Mouse (Mus musculus): ENCODE measurements around the gene Fah. TPM values are rescaled to one million over a fixed set of nuclear protein-coding genes. Genes with fewer than 3 reads are reported as not detected.

Gene Fah
- total RNA-seq, 2 experiments from 2014 or later, result 20.7 to 21.0 TPM

GRCm38 (mm10) chr7:84587101-84587783, 19.3 kb downstream of the Fah start:
- TF ChIP-seq CTCF (conservative IDR thresholded peaks at IDR 0.05), result no peak
- Histone ChIP-seq H3K4me3 (no peak overlapping the region), H3K27ac (no peak overlapping the region)
- no peak for DNase-seq (ENCODE audit: low spot score in 2 of 2)

- no peak overlapping the region for H3K4me3 ChIP-seq
- no peak for DNase-seq (ENCODE audit: low spot score in 2 of 2)
- H3K27ac ChIP-seq, result no peak overlapping the region
These were observed 20.0 kb downstream of the Fah start for GRCm38 (mm10) chr7:84586360-84587100.

GRCm38 (mm10) chr7:84585086-84585485, 21.4 kb downstream of the Fah start:
- Histone ChIP-seq H3K4me3 (no peak overlapping the region), H3K27ac (no peak overlapping the region)
- DNase-seq (ENCODE audit: low spot score in 2 of 2), result no peak
- TF ChIP-seq CTCF (conservative IDR thresholded peaks at IDR 0.05), result no peak

More at GRCm38 (mm10) chr7:84586360-84587100, 20.0 kb downstream of the Fah start:
- TF ChIP-seq CTCF (conservative IDR thresholded peaks at IDR 0.05), result no peak

GRCm38 (mm10) chr7:84579769-84580168, 26.8 kb downstream of the Fah start:
- DNase-seq (ENCODE audit: low spot score in 2 of 2), result no peak
- Histone ChIP-seq H3K27ac (peak overlapping the region; percentile 57; the same call in 1 of the 2 replicates), H3K4me3 (no peak overlapping the region)
- TF ChIP-seq CTCF (conservative IDR thresholded peaks at IDR 0.05), result no peak

- Histone ChIP-seq H3K27ac (peak overlapping the region; percentile 83), H3K4me3 (no peak overlapping the region)
- no peak for TF ChIP-seq CTCF (conservative IDR thresholded peaks at IDR 0.05)
- DNase-seq (ENCODE audit: low spot score in 2 of 2), result peak; percentile 59 to 62
These were observed 27.7 kb downstream of the Fah start for GRCm38 (mm10) chr7:84578841-84579240.

- no peak overlapping the region for H3K4me3 ChIP-seq
- peak overlapping the region; percentile 52; the same call in 1 of the 2 replicates for H3K27ac ChIP-seq
- DNase-seq (ENCODE audit: low spot score in 2 of 2), result no peak
- TF ChIP-seq CTCF (conservative IDR thresholded peaks at IDR 0.05), result no peak
These were observed 29.5 kb downstream of the Fah start for GRCm38 (mm10) chr7:84577034-84577433.

GRCm38 (mm10) chr7:84566200-84566599, 40.3 kb downstream of the Fah start:
- DNase-seq (ENCODE audit: low spot score in 2 of 2), result no peak
- Histone ChIP-seq H3K4me3 (no peak overlapping the region), H3K27ac (no peak overlapping the region)
- no peak for TF ChIP-seq CTCF (conservative IDR thresholded peaks at IDR 0.05)

- no peak for DNase-seq (ENCODE audit: low spot score in 2 of 2)
- Histone ChIP-seq H3K27ac (no peak overlapping the region), H3K4me3 (no peak overlapping the region)
- no peak for TF ChIP-seq CTCF (conservative IDR thresholded peaks at IDR 0.05)
These were observed 42.3 kb downstream of the Fah start for GRCm38 (mm10) chr7:84564236-84564635.

GRCm38 (mm10) chr7:84560500-84560899, 46.0 kb downstream of the Fah start:
- no peak for TF ChIP-seq CTCF (conservative IDR thresholded peaks at IDR 0.05)

GRCm38 (mm10) chr7:84557332-84557731, 49.2 kb downstream of the Fah start:
- no peak overlapping the region for H3K27ac ChIP-seq
- DNase-seq (ENCODE audit: low spot score in 2 of 2), result no peak
- no peak overlapping the region for H3K4me3 ChIP-seq
- TF ChIP-seq CTCF (conservative IDR thresholded peaks at IDR 0.05), result no peak

More at GRCm38 (mm10) chr7:84560500-84560899, 46.0 kb downstream of the Fah start:
- H3K4me3 ChIP-seq, result no peak overlapping the region
- no peak overlapping the region for H3K27ac ChIP-seq
- DNase-seq (ENCODE audit: low spot score in 2 of 2), result no peak

GRCm38 (mm10) chr7:84555294-84555693, 51.2 kb downstream of the Fah start:
- H3K4me3 ChIP-seq, result no peak overlapping the region
- no peak for TF ChIP-seq CTCF (conservative IDR thresholded peaks at IDR 0.05)
- no peak overlapping the region for H3K27ac ChIP-seq
- DNase-seq (ENCODE audit: low spot score in 2 of 2), result no peak

- TF ChIP-seq CTCF (conservative IDR thresholded peaks at IDR 0.05), result no peak
- Histone ChIP-seq H3K4me3 (no peak overlapping the region), H3K27ac (peak overlapping the region; percentile 48; the same call in 1 of the 2 replicates)
- no peak for DNase-seq (ENCODE audit: low spot score in 2 of 2)
These were observed 55.0 kb downstream of the Fah start for GRCm38 (mm10) chr7:84551472-84551871.

- Histone ChIP-seq H3K27ac (peak overlapping the region; percentile 44), H3K4me3 (no peak overlapping the region)
- TF ChIP-seq CTCF (conservative IDR thresholded peaks at IDR 0.05), result no peak
- no peak for DNase-seq (ENCODE audit: low spot score in 2 of 2)
These were observed 59.9 kb downstream of the Fah start for GRCm38 (mm10) chr7:84546667-84547066.
